Mouse (Mus musculus) heart, postnatal 0 days (tissue): Measurements from ENCODE around the gene Cldn4.

ENCODE experiments used
- CTCF ChIP-seq: IDR thresholded peaks from 2 replicates; pipeline ENCODE4 v1.5.1; 2016; ENCODE audit warnings: antibody characterized with exemption, control low read depth, low read depth
- EP300 ChIP-seq: IDR thresholded peaks from 2 replicates; pipeline ENCODE4 v1.6.1; 2016; ENCODE audit warnings: antibody characterized with exemption, low read depth

- no peak for TF ChIP-seq CTCF
- no peak for TF ChIP-seq EP300
Observed at GRCm38 (mm10) chr5:134992566-134992965, 45.8 kb upstream of the Cldn4 start.
